Mouse (Mus musculus): ENCODE measurements around the gene Snx9.

Snx9 gene

GRCm38 (mm10) chr17:5958636-5959035 is 117.5 kb downstream of the Snx9 start:
- CTCF ChIA-PET: no interaction called here

DNA sequence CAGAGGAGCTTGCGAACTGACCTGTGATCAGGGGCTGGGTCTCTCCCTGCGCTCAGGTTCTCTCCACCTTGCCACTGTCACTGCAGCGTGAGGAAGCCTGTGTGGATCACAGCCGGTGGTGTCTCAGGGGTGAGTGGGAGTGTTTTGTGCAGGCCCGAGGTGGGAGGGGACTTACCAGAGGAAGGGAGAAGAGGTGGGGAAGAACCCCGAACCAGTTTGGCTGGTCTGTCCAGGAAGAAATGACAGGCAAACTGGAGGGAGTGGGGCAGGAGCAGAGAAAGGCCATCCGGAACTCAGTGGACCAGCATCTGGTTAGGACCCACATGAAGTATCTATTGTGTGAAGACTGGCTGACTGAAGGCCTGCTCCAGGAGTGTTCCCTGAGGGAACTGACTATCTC is 118.0 kb downstream of the Snx9 start:
- CTCF ChIA-PET: no interaction called here

GRCm38 (mm10) chr17:5959802-5960201 is 118.7 kb downstream of the Snx9 start:
- CTCF ChIA-PET: interaction anchor here (0.6 kb wide), 1 partner anchor 31 kb away, joined by 3 read pairs; no protein-coding TSS in a partner anchor

DNA sequence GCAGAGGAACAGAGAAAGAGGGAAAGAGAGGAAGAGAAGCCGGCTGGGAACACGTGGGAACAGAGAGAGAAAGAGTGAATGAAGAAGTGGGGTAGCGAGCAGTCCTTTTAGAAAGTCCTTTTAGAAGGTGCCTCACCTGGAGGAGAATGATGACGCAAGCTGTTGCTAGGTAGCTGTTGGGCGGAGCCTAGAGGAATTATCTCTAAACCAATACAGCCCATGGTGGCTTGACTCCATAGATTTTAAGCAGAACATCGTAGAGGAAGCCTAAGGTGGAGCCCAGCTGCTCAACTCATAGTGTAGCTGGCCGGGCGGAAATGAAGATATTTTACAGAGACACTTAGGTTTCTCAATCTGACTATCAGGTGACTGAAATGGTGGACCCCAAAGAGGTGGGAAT is 122.6 kb downstream of the Snx9 start:
- CTCF ChIA-PET: no interaction called here

DNA sequence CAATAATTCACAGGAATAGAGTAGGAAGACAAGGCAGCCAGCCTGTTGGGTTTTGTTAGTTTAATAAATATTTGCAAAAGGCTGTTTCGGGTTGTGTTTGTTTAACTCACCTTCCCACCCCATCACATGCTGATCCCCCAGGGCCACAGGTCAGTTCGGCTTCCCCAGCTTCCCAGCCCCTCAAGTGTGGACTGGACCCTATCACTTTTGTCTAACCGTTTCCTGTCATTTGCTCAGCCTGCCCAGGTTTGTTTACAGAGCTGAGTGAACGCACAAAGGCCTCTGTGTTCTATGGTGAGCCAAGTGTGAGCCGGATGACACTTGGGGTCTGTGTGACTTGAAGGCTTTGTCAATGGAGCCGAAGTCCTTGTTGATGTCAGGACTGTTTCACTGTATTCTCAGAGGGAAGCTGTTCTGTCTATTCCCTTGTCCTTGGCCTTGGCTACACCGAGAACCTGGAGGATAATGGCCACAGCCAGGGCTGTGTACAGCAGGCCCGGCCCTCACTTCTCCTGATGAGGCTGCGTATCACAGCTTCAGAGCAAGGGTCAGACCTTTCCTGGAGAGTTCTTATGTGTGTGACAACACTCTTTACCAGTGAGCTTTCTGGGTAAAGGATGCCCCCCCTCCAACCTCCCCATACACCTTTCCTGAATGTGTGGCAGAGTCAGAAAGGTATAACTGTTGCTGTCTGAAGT is 124.1 kb downstream of the Snx9 start:
- CTCF ChIA-PET: no interaction called here

GRCm38 (mm10) chr17:5966706-5967105 is 125.6 kb downstream of the Snx9 start:
- CTCF ChIA-PET: no interaction called here

DNA sequence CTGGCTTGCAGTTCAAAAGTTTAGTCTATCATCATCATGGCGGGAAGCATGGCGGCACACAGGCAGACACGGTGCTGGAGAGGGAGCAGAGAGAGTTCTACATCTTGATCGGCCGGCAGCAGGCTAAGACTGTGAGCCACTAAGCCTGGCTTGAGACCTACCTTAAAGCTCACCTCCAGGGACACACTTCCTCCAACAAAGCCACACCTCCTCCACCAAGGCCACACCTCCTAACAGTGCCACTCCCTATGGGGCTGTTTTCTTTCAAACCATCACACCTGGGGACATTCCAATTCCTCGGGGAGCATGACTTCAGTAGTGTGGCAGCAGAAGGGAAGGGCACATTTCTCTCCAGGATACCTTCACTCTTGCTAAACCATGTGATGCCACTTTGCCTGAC is 127.4 kb downstream of the Snx9 start:
- CTCF ChIA-PET: no interaction called here

DNA sequence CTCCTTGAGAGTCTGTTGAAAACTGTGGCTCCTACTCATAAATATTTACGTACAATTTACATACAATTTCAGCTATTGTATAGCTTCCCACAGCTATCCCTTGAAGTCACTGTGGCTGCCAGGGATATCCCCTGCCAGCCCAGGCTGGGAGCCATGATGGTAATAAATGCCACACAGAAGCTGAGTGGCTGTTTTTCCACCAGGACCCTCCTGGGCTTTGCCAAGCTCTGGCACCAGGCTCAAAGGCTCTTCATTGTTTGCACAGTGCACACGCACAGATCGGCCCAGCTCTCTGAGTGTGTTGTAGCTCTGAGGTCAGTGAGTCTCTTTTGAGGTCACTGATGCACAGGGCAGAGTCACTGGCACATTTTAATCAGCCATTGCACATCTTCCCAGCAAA is 128.1 kb downstream of the Snx9 start:
- CTCF ChIA-PET: no interaction called here

DNA sequence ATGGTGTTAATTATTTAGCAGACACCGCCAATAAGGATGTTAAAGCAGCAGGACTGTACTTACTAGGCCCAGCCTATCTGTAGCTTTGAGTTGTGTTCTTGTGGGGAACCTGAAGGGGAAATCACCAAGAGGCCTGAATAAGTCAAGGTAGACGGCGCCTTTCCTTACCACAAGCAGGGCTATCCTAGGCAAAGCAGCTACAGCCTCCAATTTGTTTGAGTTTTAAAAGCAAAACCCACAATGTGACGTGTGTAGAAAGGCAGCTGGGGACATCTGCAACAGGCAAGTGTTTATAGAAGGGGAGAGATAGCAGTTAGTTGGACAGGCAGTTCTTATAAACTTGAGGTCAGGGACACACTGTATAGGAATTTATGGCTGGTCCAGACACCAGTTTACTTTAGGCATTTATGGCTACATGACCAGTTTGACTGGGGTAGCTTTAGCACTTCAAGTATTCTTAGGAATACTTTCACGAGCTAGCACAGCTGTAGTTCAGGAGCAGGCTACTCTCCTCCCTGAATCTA is 129.2 kb downstream of the Snx9 start:
- CTCF ChIA-PET: no interaction called here

DNA sequence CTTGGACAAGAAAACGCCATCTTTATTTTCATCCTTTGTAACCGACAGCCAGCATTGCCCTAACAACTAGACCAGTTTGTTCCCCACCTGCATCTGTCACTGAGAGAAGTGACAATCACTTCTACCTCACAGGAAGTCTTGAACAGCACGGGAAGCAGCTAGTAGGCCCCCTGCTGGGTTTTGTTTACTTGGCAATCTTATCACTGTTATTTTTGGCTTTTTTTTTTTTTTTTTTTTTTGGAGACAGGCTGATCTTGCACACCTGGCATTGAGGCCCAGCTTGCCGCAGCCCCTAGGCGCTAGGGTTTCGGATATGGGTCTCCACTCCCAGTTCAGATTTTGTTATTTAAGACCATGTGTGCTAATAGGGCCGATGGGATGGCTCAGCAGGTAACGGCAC is 132.4 kb downstream of the Snx9 start:
- CTCF ChIA-PET: no interaction called here

DNA sequence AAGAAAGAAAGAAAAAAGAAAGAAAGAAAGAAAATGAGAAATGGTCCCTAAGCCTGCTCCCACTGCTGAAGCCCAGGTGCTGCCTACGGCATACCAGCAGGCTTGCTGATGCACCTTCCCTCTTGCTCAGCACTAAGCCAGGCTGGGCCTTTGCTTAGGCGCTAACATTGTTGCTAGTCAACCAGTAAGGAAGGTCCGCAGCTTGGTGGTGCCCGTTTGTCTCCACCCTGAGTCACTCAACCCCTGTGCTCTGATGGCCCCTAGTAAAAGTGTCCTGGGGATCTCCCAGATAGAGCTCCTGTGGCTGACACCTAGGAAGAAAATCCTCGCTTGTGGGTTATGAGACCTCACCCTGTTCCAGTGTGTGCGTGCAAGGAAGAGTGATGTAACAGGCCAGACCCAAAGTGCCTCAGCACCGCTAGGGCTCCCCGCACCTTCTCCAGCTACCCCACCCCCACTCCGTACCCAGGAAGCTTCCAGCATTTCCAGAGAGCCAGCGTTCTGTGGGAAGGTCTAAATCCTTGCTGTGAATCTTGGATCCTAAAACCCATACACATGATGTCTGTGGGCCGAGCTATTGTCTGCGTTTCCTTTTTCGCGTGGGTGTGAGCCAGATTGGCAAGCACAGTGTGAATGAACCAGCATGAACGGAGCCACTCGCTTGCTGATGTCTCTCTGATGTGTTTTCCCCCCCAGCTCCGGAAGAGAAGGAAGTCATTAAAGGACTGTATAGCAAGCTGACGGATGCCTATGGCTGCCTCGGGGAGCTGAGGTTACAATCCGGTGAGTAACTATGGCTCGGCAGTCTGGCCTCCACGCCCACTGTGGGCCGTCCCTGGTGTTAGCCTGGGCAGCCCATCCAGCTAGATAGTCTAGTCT is 134.2 kb downstream of the Snx9 start:
- CTCF ChIA-PET: interaction anchor here (0.5 kb wide), 1 partner anchor 34 kb away, joined by 6 read pairs; the partner anchor contains the start of gene Synj2

GRCm38 (mm10) chr17:5976221-5977055 is 135.3 kb downstream of the Snx9 start:
- CTCF ChIA-PET: interaction anchor here (0.5 kb wide), 2 partner anchors 36 to 536 kb away, joined by 3 to 6 read pairs; partner anchors contain the start of gene Synj2

GRCm38 (mm10) chr17:5977056-5977920 is 136.2 kb downstream of the Snx9 start:
- CTCF ChIA-PET: interaction anchor here (0.6 kb wide), 1 partner anchor 118 kb away, joined by 3 read pairs; no protein-coding TSS in a partner anchor

DNA sequence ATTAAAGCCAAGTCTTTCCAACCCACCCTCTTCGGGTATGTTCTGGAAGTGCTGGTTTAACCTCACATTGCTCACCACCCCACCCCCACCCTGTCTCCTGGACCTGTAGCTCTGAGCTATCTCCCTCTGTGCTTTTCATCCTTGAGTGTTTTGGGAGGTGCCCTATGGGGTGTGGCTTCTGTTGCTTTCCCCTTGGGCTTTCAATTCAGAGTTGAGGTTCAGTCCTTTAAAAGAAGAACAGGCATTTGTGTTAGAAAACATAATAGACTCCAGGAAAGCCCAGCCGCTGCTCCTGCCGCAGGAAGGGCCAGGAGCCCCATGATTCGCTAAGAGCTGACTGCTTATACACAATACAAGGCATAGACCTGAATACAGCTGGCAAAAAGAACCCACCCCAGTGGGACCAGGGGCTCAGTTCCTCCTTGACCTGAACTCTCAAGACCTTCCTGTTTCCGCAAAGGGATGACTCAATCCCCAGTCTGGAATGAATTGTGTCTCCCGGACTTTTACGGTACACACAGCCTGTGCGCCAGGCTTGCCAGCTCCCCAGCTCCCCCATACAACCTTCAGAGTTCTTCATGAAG is 136.9 kb downstream of the Snx9 start:
- CTCF ChIA-PET: interaction anchor here (0.6 kb wide), 1 partner anchor 119 kb away, joined by 3 read pairs; no protein-coding TSS in a partner anchor

DNA sequence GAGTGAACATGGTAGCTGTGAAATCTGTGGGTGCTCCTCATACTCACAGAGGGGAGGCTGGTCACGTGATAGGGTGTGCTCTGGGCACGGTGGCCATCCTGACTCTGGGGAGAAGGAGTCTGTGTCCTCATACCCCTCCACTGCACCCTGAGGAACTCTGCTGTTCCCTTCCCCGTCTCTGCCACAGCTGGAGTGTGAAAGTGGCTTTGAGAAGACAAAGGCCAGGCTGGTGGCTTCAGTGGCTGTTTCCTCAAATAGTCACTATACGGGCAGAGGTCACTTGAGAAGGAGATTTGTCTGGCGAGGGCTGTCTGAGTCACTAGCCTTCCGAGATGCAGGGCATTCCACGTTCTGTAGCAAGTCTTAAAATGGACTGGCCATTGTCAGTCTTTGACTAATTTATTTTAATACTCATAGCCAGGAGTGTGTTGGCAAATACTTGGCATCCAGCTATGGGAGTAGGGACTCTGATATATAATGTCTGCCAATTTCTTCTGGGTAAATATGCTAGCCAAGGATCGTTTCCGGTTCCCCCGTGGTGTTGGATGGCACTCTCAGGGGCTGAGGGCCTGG is 137.5 kb downstream of the Snx9 start:
- CTCF ChIA-PET: interaction anchor here (0.6 kb wide), 1 partner anchor 119 kb away, joined by 3 read pairs; no protein-coding TSS in a partner anchor

DNA sequence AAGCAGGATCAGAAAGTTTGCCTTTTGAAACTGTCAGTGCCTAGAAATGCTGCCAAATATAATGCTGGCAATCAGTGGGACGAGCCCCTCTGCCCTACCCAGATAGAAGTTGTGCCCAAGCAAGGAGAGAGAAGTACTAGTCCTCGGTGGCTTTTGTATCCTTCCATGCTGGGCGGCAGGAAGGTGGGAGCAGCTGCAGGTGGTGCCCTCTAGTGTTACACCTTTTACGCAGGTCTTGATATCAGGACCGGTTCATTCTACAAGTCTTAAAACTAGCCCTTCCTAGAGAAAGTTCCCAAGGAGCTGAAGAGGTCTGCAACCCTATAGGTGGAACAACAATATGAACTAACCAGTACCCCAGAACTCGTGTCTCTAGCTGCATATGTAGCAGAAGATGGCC is 139.7 kb downstream of the Snx9 start:
- CTCF ChIA-PET: no interaction called here
